Mouse (Mus musculus): ENCODE measurements around the gene Tmem38a.

DNA sequence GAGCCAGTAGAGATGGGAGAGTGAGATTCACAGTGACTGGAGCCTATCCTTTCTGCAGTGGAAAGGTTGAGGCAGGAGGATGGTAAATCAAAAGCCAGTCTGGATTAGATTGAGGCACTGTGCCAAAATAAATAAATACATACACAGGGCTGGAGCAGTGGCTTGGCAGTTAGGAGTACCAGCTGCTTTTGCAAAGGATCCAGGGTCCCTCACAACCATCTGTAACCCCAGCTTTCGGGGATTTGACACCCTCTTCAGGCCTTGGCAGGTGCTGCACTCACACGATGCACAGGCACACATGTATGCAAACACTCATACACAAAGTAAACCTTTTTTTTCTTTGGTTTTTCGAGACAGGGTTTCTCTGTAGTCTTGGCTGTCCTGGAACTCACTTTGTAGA lies 5.4 kb downstream of the Tmem38a start:
- TF ChIP-seq POLR2A (IDR thresholded peaks at IDR 0.05; ENCODE audit: borderline replicate concordance, low read depth, low read length) (no peak), CTCF (IDR thresholded peaks at IDR 0.05; ENCODE audit: low read depth, low read length) (no peak)

All from bone marrow macrophage, adult 2 months (primary cell).